Mouse (Mus musculus): Measurements from ENCODE around the gene Bcl3.
"Not testable (repeated sequence)": the region's sequence is repeated elsewhere in the genome, so short reads cannot be mapped to it uniquely, and the experiment has no call there.

The Bcl3 gene

GRCm38 (mm10) chr7:19806356-19806969 lies 16.1 kb downstream of the Bcl3 start:
- no peak for DNase-seq (ENCODE audit: low read depth, low spot score)

- no peak for DNase-seq (ENCODE audit: low read depth, low spot score)
Observed at GRCm38 (mm10) chr7:19802995-19803394, 19.6 kb downstream of the Bcl3 start.

- DNase-seq (ENCODE audit: low read depth, low spot score), result peak; percentile 33
Observed at GRCm38 (mm10) chr7:19800764-19801163, 21.8 kb downstream of the Bcl3 start.

- peak; percentile 40 for DNase-seq (ENCODE audit: low read depth, low spot score)
Observed at GRCm38 (mm10) chr7:19796697-19797588, 25.6 kb downstream of the Bcl3 start, which contains the start of gene Cblc. Cblc (minus strand) TSS chr7:19796809.

GRCm38 (mm10) chr7:19796254-19796653 lies 26.3 kb downstream of the Bcl3 start:
- DNase-seq (ENCODE audit: low read depth, low spot score), result no peak

GRCm38 (mm10) chr7:19795236-19795635 lies 27.3 kb downstream of the Bcl3 start:
- DNase-seq (ENCODE audit: low read depth, low spot score), result no peak

GRCm38 (mm10) chr7:19792701-19793630 lies 29.6 kb downstream of the Bcl3 start:
- no peak for DNase-seq (ENCODE audit: low read depth, low spot score)

- not testable (repeated sequence) for DNase-seq (ENCODE audit: low read depth, low spot score)
Observed at GRCm38 (mm10) chr7:19791504-19791903, 31.1 kb downstream of the Bcl3 start.

- peak; percentile 65 for DNase-seq (ENCODE audit: low read depth, low spot score)
Observed at GRCm38 (mm10) chr7:19789904-19790347, 32.6 kb downstream of the Bcl3 start.

GRCm38 (mm10) chr7:19785874-19786458 lies 36.6 kb downstream of the Bcl3 start:
- DNase-seq (ENCODE audit: low read depth, low spot score), result no peak

- DNase-seq (ENCODE audit: low read depth, low spot score), result no peak
Observed at GRCm38 (mm10) chr7:19784764-19785535, 37.6 kb downstream of the Bcl3 start.

GRCm38 (mm10) chr7:19783630-19784029 lies 38.9 kb downstream of the Bcl3 start:
- no peak for DNase-seq (ENCODE audit: low read depth, low spot score)

- DNase-seq (ENCODE audit: low read depth, low spot score), result no peak
Observed at GRCm38 (mm10) chr7:19782645-19783044, 39.9 kb downstream of the Bcl3 start.

GRCm38 (mm10) chr7:19781741-19782140 lies 40.8 kb downstream of the Bcl3 start:
- DNase-seq (ENCODE audit: low read depth, low spot score), result no peak

- DNase-seq (ENCODE audit: low read depth, low spot score), result no peak
Observed at GRCm38 (mm10) chr7:19779903-19780302, 42.7 kb downstream of the Bcl3 start.

- no peak for DNase-seq (ENCODE audit: low read depth, low spot score)
Observed at GRCm38 (mm10) chr7:19778645-19779044, 43.9 kb downstream of the Bcl3 start.

GRCm38 (mm10) chr7:19777049-19777723 lies 45.4 kb downstream of the Bcl3 start:
- no peak for DNase-seq (ENCODE audit: low read depth, low spot score)

- DNase-seq (ENCODE audit: low read depth, low spot score), result no peak
Observed at GRCm38 (mm10) chr7:19771682-19772081, 50.9 kb downstream of the Bcl3 start.

- no peak for DNase-seq (ENCODE audit: low read depth, low spot score)
Observed at GRCm38 (mm10) chr7:19770984-19771391, 51.6 kb downstream of the Bcl3 start, which contains the start of gene Bcam. Bcam (minus strand) TSS chr7:19771016.

GRCm38 (mm10) chr7:19770375-19770754 lies 52.2 kb downstream of the Bcl3 start:
- no peak for DNase-seq (ENCODE audit: low read depth, low spot score)

All from retina, adult 2 months (tissue).